1 mouse cellular context compared by ENCODE assay signal in the genomic region with DNA sequence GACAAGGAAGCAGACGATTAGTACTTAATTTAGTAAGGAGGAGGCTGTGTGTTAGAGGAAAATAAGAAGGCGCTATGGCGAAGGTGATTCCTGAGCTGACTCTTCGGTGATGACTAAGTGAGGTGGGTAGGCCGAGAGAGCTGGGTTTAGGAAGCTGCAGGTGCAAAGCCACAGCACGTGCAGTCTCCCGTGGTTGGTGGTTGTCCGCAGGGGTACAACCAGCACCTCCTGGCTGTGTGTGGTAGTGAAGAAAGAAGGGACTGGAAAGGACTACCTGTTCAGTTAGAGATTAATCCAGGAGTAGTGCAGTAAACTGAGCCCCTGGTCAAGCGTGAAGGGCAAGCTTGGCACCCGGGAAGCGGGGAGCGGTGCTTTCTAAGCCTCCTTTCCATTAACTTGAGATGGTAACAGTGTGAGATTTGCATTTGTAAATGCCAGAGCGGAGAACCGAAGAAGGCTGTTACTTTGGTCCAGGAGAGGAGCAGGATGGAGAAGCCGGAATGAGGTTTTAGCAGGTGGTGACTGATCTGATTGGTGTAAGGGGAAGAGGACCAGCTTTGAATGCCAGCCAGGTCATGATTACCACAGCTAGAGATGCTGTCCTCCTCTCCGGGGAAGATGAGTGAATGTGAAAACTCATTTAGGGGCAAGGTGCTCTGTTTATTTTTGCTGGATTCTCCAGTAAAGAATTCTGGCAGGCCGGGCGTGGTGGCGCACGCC.
TF ChIP-seq lines count a peak whose summit lies in the region.

No protein-coding gene starts in this region.

TF ChIP-seq in myocyte, 11 proteins besides CTCF, POLR2A, EP300 and RAD21 (continued from another document):
- no peak for TF ChIP-seq REST (IDR thresholded peaks at IDR 0.05; ENCODE audit: insufficient read depth, insufficient read length)
- no peak for TF ChIP-seq CEBPB (IDR thresholded peaks at IDR 0.05; ENCODE audit: insufficient read depth, poor library complexity, severe bottlenecking)
- no peak for TF ChIP-seq USF1 (IDR thresholded peaks at IDR 0.05; ENCODE audit: low read depth)
- TF ChIP-seq TCF3 (IDR thresholded peaks at IDR 0.05; ENCODE audit: insufficient read length, low read depth), result no peak
- TF ChIP-seq E2F4 (IDR thresholded peaks at IDR 0.05; ENCODE audit: insufficient read depth), result no peak
TF ChIP-seq in myocyte: peak in this region for 0.
